Mouse (Mus musculus): ENCODE data around the gene 4930455H04Rik. TPM values are rescaled to one million over a fixed set of nuclear protein-coding genes. Genes with fewer than 3 reads are reported as not detected.

4930455H04Rik gene
- polyA plus RNA-seq, 1 experiment from 2014 or later = not detected

DNA sequence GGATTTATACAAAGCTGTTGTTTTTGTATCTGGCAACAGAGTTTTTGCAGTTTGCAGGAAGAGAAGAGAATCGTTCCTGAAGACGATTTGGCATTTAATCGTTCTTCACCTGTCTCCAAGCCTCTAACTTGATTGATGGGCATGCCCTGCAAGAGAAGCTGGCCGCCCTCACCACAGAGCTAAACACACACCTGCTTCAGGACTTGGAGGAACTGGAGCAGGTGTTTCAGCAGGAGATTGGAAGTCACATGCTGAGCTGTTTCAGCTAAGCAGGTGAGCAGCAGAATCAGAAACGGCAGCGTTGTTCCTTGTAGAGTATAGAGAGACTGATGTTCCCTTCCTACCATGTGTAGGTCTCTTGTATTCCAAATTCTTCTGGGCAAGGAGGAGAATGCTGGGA, 42.1 kb downstream of the 4930455H04Rik start:
- Histone ChIP-seq H3K27ac (no peak overlapping the region), H3K9me3 (no peaks in the 10 kb centered on the region), H3K27me3 (replicated peaks) (no peaks in the 10 kb centered on the region), H3K4me2 (replicated peaks) (no peak overlapping the region), H3K9ac (no peak overlapping the region), H3K4me3 (replicated peaks) (no peak overlapping the region), H3K4me1 (replicated peaks) (no peaks in the 10 kb centered on the region), H3K36me3 (no peaks in the 10 kb centered on the region)
- 62% methylated on average over 6 of the region's 6 CpGs for WGBS
- no peak for ATAC-seq

DNA sequence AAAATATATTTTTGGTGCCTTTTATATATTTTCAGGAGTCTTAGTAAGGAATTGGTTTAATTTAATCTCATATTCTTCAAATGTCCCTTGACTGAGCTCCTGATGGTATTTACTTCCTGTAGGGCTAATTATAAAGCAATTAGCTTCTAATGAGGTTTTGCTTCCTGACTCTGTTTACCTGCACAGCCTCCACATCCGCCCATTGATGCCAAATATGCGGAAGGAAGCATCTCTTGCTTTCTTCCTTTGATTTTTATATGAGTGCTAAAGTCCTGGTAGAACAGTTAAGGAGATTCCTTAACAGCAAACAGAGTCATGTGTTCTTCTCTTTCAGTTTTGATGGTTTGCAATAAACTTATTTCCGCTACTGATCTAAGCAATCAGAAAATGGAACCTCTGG, 52.3 kb downstream of the 4930455H04Rik start:
- Histone ChIP-seq H3K4me1 (replicated peaks) (no peaks in the 10 kb centered on the region), H3K9me3 (no peaks in the 10 kb centered on the region), H3K27me3 (replicated peaks) (no peaks in the 10 kb centered on the region), H3K36me3 (no peaks in the 10 kb centered on the region), H3K4me2 (replicated peaks) (no peak overlapping the region), H3K4me3 (replicated peaks) (no peak overlapping the region), H3K27ac (no peak overlapping the region), H3K9ac (no peak overlapping the region)
- no peak for ATAC-seq
- 86% methylated on average over 3 of the region's 3 CpGs for WGBS

DNA sequence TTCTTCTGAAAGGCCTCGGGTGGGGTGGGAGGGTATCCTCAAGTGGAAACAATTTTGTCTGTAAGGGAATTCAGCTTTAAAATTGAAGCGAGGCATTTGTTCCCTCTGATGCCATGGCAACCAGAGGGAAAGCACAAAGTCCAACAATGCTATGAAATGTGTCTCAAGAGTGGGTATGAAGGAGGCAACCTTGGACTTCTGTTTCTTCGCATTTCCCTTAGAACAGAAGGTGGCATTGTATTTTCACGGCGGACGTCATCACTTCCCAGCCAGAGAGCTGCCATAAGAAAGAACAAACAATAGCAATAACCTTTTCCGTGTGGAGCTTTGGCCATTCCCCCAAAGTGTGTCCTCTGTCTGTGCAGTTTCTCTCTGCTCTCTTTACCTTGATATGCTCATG, 53.8 kb downstream of the 4930455H04Rik start:
- H3K36me3 ChIP-seq = no peaks in the 10 kb centered on the region
- ATAC-seq = peak; percentile 82
- no peaks in the 10 kb centered on the region for H3K27me3 ChIP-seq (replicated peaks)
- H3K9me3 ChIP-seq = no peaks in the 10 kb centered on the region
- no peaks in the 10 kb centered on the region for H3K4me1 ChIP-seq (replicated peaks)
- H3K9ac ChIP-seq = no peak overlapping the region
- no peak overlapping the region for H3K4me3 ChIP-seq (replicated peaks)
- 59% methylated on average over 7 of the region's 7 CpGs for WGBS
- no peak overlapping the region for H3K4me2 ChIP-seq (replicated peaks)
- no peak overlapping the region for H3K27ac ChIP-seq

DNA sequence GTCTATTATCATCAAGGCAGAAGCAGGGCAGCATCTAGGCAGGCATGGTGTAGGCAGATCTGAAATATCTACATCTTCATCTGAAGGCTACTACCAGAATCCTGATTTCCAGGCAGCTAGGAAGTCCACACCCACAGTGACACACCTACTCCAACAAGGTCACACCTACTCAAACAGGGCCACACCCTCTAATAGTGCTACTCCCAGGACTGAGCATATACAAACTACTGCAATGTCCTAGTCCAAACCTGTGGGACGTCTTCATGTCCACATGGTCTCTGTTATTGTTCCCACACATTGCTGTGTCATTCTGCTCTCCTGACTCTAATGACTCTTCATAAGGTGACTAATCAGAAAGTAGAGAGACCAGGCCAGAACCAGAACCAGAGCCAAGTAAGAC, 56.0 kb downstream of the 4930455H04Rik start:
- Histone ChIP-seq H3K9me3 (no peaks in the 10 kb centered on the region), H3K4me1 (replicated peaks) (no peaks in the 10 kb centered on the region), H3K36me3 (no peaks in the 10 kb centered on the region), H3K27me3 (replicated peaks) (no peaks in the 10 kb centered on the region), H3K4me2 (replicated peaks) (no peak overlapping the region), H3K9ac (no peak overlapping the region), H3K4me3 (replicated peaks) (no peak overlapping the region), H3K27ac (no peak overlapping the region)
- peak; percentile 65 for ATAC-seq
- 60% methylated on average over 1 of the region's 1 CpGs for WGBS

DNA sequence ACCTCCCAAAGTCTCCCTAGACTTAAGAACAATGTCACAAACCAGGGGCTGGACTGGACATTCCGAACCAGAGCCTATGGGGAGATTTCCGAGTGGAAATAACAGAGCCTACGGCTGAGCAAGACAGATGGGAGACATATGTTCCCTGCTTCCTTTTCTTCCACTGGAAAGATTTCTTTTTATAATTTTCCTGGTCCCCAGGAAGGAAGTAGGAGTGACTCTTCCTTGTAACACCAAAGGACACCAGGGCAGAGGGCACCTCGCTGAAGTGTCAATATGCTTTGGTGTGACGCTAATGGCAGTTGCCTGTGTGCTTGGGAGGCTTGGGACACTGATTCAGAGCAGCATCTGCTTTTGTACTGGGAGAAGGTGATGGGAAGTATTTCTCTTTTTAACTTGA, 56.5 kb downstream of the 4930455H04Rik start:
- no peaks in the 10 kb centered on the region for H3K27me3 ChIP-seq (replicated peaks)
- no peak overlapping the region for H3K4me2 ChIP-seq (replicated peaks)
- no peak overlapping the region for H3K9ac ChIP-seq
- no peak for ATAC-seq
- no peak overlapping the region for H3K27ac ChIP-seq
- 64% methylated on average over 5 of the region's 5 CpGs for WGBS
- no peaks in the 10 kb centered on the region for H3K9me3 ChIP-seq
- no peaks in the 10 kb centered on the region for H3K36me3 ChIP-seq
- H3K4me3 ChIP-seq (replicated peaks) = no peak overlapping the region
- no peaks in the 10 kb centered on the region for H3K4me1 ChIP-seq (replicated peaks)

DNA sequence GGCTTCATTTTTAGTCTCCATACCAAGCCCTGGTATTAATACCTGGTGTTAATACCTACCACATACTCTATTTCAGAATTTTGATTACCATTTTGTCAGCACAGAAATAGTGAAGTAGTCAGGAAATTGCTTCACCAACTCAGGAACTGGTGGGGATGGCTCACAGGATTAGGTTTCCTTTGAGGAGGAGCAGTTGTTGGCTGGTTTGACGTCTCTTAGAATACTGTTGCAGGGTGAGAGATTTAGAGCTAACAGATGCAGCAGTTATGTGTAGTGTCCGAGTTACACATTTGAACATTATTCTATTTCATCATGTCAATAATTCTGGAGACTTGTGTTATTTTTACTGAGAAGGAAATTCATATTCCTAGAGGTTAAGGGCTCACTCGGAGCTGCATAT, 57.4 kb downstream of the 4930455H04Rik start:
- Histone ChIP-seq H3K36me3 (no peaks in the 10 kb centered on the region), H3K9me3 (no peaks in the 10 kb centered on the region), H3K27me3 (replicated peaks) (no peaks in the 10 kb centered on the region), H3K27ac (no peak overlapping the region), H3K4me2 (replicated peaks) (no peak overlapping the region), H3K4me3 (replicated peaks) (no peak overlapping the region), H3K9ac (no peak overlapping the region), H3K4me1 (replicated peaks) (no peaks in the 10 kb centered on the region)
- no peak for ATAC-seq
- WGBS = 69% methylated on average over 3 of the region's 3 CpGs

Other genes with a start within 250 kb of the 4930455H04Rik start
- gene Agl, start 160.1 kb upstream of the 4930455H04Rik start, polyA plus RNA-seq (2015; fragmentation: Nextera tagmentation; extraction: Ambion mirVana) = 12.1 and 12.2 TPM in 2 replicates
- gene Frrs1, start 108.8 kb upstream of the 4930455H04Rik start, polyA plus RNA-seq (2015; fragmentation: Nextera tagmentation; extraction: Ambion mirVana) = 36.6 and 39.0 TPM in 2 replicates
- 2.9 and 3.2 TPM in 2 replicates for gene Palmd, start 720 bp downstream of the 4930455H04Rik start, polyA plus RNA-seq (2015; fragmentation: Nextera tagmentation; extraction: Ambion mirVana)

Data from intestine, embryonic 15.5 days (tissue).